Mouse (Mus musculus) A20 (cell line): ENCODE data around the gene Ptpn18.
"Not testable (repeated sequence)": the region's sequence is repeated elsewhere in the genome, so short reads cannot be mapped to it uniquely, and the experiment has no call there.

Source experiments
- DNase-seq: peaks from one replicate; pipeline ENCODE4 v3.0.0-alpha.2; 2011; ENCODE audit warnings: low read depth, low spot score

The Ptpn18 gene

DNA sequence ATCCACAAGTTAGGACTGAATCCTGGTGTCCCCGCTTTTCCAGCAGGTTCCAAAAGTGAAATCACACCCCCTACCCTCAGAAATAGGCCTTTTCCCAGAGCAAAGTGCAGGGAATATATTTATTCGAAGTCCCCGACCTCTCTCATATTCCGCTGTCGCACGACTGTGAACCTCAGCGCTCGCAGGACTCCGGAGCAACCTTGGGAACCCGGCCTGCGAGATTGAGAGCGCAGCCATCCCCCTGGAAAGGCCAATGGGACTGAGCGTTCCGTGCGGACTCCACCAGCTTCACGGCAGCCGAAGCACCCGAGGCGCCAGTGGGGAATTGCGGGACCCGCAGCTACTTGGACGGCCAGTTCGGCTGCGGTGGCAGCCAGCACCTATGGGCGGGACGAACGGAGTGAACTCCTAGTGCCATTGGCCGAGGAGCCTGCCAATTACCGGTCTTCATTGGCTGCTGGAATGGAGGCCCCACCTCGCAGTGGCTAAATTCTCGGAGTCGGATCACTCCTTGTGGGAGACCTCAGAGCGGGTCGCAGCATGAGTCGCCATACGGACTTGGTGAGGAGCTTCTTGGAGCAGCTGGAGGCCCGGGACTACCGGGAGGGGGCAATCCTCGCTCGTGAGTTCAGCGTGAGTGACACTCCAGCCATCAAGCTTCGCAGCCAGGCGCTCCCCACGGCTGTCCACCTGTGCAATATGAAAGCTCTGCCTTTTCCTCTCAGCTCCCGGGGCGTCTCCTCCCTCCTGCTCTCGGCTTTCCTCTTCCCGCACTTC is at the start of gene Ptpn18:
TSS of gene Ptpn18 (plus strand) at position 479 of the 777 bp plus-strand sequence.
- peak; percentile 90 for DNase-seq

DNA sequence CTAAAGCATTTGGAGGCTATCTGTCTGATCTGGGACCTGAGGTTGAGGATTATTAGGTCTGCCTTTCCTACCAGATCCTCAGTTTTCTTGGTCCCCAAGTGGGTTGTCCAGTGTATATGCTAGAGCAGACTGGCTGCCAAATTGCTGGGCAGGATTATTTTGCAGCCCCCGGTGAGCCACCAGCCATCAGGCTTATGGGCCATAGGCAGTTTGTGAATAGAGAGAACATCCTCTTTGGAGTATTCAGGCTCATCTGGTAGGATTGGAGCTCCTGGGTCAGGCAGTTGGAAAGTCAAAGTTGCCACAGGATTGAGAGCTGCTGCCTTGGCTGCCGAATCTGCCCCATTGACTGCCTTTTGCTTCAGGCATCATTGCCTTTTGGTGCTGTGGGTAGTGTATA is 31.1 kb upstream of the Ptpn18 start:
- DNase-seq = no peak

DNA sequence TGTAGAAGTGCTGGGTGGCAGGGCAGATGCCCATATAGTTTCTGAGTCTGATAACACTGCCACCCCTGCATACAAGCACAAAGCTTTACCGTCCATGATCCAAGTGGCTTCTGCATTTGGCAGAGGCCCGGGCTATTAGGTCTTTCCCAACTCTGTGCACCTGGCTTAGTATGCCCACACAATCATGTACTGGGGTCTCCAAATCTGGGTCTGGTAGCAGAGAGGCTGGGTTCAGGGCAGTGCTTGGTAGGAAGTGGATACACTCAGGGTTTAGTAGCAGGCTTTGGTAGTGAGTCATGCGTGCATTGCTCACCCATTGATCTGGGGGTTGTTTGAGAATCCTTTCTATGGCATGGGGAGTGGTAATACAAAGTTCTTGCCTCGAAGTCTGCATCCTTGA is 30.3 kb upstream of the Ptpn18 start:
- no peak for DNase-seq

DNA sequence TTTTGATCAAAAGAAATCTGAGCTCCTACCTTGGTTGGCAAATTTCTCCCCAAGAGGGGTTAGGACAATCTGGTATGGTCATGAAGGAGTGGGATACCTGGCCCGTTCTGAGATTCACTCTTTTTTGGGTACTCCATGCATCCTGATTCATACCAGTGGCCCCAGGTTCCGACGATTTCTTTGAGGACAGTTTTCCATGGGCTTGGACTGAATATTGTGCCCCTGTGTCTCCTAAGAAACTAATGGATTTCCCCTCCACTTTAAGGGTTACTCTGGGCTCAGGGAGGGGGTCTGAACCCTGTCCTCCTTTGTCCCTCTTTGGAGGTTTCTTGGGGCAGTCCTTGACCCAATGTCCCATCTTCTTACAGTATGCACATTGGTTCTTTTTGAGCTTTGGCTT is 28.6 kb upstream of the Ptpn18 start:
- no peak for DNase-seq

DNA sequence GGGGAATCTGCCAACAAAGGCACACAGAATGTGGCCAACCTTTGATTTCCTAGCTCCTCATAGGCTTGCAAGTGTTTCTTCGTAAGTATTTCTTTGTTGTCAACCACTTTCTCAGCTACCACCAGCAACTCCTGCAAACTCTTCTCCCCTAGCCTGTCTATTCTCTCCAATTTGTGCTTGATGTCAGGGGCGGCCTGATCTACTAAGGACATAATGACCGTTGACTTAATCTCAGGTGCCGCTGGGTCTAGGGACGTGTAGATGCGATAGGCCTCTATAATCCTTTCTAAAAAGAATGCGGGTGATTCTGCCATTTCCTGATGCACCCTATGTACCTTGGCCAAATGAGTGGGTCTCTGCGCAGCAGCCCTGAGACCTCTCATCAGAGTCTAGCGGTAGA is 28.1 kb upstream of the Ptpn18 start:
- no peak for DNase-seq

DNA sequence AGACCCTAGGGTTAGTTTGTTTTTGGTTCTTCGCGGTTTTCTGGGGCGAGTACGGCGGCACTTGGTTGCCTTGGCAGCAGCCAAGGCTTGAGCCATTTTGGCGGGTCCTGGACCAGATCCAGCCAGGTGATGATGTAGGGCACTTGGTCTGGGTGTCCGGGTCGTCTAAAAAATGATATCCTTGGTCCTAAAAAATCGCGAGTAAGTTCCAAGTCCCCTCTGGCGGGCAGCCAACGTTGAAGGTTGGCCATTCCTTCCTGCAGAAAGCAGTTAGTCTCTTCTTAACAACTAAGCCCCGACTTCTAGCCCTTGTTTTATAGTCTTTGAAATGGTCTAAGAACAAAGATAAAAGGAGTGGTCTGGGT is 27.2 kb upstream of the Ptpn18 start:
- DNase-seq = no peak

DNA sequence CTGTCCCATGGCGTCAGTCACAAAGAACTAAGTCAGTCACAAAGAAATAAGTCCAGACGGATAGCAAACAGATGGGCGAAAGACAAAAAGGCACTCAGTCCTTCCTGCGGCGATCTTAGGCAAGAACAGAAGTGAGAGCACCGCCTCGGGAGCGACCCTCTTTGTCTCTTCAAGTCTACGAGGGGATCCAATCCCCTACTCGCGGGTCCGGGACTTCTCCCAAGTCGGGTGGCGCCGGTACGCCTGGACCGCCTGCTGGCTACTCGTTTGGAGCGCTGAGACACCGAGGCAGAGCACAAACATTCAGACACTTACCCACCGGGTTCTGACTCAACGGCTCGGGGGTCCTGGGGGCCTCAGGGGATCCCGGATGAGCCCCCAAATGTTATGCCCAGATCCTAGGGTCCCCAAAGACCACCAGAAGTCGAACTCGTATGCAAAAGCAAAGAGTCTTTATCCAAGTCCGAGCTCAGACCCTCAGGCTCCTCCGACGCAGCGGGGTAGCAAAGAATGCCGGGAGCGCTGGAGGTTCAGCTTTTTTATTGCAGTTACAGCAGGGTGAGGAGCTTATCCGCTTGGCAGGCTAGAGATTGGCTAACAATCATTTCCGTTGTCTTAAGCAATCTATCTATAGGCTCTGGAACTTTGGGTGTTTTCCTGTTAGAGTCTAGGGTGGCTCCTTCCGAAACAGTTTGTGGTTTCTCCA is 26.6 kb upstream of the Ptpn18 start:
- DNase-seq = no peak

DNA sequence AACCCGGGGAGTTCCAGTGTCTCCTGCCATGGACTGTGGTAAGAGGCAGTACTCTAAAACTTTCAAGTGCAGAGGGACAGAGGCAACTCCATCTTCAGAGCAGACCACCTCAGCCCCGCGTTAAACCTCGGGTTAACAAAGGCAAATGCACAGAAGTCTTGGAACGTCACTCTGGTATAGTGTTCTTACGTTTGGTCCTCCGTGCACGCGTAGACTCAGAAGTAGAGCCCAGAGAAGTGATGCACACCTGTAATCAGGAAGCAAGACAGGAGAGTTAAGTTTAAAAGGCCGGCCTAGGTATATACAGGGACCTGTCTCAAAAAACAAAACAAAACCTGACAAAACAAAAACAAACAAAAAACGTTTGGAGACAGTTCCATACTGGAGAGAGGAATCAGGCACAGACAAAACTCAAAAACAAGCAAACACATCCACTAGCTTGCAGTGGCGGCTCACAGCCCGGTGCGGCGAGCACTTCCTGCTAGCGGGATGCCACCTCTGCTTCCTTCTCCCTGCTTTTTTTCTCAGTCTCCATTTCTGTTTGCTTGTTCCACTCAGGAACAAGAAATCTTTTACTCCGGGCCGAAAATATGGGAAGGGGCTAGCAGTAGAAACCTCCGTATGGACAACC is 25.6 kb upstream of the Ptpn18 start:
- peak; percentile 47 for DNase-seq

DNA sequence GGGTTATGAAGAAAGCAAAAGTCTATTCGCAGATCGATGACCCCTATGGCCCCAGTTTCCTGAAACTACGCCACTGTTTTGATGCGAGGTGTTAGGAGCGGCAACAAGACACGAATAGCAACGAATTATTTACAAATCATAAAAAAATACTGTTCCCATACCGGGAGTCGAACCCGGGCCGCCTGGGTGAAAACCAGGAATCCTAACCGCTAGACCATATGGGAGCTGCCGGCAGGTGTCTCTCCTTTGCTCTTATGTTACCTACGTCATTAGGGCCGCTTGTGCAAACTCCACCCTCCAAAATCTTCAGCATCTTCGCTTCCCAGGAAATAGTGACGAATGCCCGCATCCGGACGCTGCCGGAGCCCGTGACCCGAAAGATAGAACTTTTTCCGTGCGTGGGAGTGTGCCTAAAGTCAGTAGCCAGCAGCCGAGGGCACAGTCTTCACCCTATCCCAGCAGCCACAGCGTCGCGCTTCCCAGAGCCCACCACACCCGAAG is 24.9 kb upstream of the Ptpn18 start:
- DNase-seq = peak; percentile 88

DNA sequence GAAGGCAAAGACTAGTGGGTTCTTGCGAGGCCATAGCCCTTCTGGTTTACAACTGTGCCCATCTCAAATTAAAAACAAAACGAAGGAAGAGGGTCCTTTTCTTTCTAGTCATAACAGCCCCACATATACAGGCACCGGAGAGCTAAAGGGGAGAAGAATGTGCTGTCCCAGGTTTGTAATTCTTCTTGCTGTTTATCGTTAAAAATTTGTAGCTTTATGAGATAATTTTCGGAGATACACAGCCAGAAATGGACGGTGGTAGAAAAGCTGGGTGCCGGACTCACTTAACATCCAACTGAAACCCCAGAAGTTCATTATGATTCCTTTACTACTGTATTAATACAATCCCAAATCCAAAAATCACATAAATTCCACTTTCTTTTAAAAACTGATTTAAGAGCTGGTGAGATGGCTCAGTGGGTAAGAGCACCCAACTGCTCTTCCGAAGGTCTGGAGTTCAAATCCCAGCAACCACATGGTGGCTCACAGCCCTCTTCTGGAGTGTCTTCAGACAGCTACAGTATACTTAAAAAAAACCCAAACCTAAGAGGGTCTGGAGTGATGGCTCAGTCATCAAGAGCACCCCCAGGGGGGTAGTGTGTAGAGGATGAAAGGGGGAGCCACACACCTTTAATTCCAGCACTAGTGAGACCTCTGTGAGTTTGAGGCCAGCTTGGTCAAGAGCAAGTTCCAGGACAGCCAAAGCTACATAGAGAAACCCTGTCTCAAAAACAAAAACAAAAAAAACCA is 24.0 kb upstream of the Ptpn18 start:
- peak; percentile 45 for DNase-seq

DNA sequence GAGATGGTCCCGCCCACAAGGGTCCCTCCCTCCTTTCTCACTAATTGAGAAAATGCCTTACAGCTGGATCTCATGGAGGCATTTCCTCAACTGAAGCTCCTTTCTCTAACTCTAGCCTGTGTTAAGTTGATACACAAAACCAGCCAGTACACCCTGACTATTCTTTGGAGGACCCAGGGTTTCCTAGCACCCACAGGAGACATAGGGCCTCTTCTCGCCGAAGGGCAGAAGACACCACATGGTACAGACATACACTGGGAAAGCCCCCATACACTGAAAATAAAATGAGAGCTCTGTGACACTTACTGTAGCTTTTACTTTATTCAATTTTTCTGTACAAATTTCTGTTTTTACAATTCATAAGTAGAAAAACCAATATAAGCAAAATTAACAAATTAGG is 23.2 kb upstream of the Ptpn18 start:
- DNase-seq = peak; percentile 30

DNA sequence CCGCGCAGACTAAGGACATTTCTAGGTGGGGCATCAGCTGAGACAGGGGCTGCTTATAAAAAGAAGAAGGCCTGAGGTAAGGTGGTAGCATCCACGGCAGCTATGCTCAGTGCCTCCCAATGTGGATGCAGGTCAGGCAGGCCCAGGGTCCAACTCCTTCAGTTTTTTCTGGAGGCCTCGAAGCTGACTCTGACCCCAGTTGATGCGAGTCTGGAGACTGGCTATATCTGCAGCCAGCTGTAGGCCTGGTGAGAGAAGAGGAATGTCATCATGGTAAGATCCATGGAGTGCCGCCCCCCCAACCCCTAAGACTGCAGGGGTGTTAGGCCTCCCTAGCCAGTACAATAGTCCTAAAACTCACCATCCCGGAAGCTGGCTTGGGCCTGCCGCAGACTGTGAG is 22.2 kb upstream of the Ptpn18 start:
- DNase-seq = not testable (repeated sequence)

DNA sequence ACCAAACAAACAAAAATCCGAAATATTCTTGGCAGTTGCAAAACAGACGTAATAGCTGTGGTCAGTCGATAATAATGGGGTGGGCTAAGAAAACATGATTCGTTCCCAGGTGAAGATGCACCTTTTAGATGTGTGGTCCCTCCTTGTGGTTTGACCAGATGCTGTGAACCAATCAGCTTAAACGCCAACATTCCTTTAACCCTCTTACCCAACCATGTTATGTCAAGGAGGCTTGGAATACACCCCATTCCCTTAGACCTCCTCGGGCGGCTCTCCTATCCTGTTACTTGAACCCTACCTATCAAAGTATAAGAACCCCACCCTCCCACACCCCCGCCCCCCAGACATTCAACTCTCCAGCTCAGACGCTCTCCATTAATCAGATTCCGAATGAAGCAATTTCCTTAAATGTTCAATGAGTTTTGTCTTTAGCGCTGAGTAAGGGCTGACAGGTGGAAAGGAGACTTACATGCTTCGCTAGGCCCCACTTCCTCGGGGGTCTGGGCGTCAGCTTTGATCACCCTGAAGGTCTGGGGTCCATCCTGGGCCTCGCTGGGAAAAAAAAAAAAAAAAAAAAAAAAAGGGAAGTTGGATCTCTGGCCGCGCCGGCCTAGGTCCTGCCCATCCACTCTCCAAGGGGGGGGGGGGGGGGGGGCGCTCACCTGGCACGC is 21.0 kb upstream of the Ptpn18 start:
- DNase-seq = peak; percentile 17

DNA sequence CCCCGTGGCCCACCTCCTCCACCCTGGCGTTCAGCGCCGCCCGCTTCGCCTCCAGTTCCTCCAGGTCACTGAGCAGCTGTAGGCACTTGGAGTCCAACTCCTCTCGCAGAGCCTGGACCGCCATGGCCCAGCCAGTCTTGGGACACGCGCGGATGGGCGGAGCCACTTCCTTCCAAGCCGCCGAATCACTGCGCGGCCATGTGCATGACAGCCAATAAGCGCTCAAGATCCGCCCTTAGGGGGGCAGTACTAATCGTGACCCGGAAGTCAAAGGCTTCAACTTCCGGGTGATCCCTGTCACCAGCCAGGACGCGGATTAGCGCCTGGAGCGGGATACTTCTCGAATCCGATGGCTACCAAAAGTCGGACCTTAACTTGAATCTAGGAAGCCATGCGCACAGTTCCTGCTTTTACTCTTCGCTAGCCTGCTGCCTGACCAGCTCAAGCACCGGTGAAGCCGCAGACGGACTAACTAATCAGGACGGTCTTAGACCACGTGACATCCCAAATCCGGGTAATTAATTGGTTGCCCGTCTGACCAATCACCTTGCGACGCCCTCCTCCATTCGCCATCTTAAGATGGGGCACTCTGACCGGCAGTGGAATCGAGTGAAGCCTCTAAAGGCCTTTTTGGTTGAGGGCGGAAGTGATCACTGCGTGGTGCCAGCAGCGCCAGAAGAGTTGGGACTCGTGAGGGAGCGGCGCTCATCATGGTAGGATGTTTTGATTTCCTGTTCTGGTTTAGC is 20.2 kb upstream of the Ptpn18 start, which contains the start of the genes Ccdc115 and Imp4:
TSS of gene Ccdc115 (minus strand) at position 458 of the 746 bp plus-strand sequence.
TSS of gene Imp4 (plus strand) at position 637 of the 746 bp plus-strand sequence.
- peak; percentile 99 for DNase-seq

DNA sequence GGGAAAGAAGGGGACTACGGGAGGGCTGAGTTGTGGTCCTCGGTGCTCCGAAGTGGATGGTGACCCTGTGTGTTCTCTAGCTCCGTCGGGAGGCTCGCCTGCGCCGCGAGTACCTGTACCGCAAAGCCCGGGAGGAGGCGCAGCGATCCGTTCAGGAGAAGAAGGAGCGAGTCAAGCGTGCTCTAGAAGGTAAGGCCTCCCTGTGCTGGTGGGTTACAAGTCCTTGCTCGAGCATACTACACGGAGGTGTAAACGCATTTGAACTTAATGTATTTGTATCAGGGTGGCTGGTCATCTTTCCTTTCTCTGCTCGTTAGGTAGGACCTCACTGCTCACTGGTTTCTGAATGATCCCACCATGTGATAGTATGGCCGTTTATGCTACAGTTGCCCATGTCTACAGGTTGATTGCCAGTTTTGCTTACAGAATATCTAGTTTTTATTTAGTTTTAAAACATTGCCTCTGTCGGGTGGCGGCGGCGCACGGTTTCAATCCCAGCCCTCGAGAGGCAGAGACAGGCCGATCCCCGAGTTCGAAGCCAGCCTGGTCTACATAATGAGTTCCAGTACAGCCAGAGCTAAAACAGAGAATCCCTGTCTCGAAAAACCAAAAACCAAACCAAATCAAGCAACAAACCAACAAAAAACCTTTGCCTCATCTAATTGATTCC is 19.5 kb upstream of the Ptpn18 start:
- DNase-seq = no peak

DNA sequence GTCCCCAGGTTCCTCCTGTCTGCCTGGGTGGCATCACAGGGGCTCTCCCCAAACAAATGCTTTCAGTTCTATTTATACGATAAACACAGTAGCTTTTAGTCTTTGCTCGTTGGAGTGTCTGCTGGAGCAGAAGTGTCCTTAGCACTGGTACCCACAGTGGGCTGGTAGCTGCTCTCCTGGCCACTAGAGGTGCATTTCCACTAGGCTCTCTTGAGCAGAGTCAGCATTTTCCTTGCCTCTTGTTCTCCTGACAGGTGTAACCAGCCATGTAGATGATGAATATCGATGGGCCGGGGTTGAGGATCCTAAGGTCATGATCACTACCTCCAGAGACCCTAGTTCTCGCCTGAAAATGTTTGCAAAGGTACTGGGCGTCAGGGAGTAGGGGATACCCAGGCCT is 16.4 kb upstream of the Ptpn18 start:
- no peak for DNase-seq

DNA sequence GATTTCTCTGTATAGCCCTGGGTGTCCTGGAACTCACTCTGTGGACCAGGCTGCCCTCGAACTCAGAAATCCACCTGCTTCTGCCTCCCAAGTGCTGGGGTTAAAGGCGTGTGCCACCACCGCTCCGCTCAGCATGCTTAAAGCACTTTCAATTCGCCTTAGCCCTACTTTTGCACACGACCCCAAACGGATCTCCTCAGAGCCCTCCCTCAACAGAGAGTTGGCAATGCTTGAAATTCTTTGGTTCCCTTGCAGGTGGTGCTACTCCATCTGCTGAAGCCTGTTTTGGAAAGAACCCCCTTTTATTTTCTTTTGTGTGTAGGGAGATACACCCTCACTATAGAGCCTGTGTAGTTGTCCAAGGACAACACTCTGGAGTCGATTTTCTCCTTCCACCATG is 1.1 kb upstream of the Ptpn18 start:
- peak; percentile 47 for DNase-seq

DNA sequence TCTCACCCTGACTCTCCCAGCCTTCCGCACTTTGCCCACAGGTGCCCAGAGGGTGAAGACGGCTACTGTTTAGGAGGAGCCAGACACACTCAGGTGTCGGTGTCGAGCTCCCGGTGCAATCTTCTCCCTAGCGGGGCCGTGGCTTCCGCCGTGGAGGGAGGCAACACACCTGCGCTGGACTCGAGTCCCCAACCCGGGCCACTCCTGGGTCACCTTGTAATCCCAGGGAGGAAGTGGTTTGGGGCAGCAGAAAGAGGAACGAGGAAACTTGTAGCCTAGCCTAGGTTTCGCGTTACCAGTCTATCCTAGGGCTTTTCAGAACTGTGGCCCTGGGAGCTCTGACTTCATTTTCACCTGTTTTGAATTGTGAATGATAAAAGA is 489 bp downstream of the Ptpn18 start:
- DNase-seq = peak; percentile 62

DNA sequence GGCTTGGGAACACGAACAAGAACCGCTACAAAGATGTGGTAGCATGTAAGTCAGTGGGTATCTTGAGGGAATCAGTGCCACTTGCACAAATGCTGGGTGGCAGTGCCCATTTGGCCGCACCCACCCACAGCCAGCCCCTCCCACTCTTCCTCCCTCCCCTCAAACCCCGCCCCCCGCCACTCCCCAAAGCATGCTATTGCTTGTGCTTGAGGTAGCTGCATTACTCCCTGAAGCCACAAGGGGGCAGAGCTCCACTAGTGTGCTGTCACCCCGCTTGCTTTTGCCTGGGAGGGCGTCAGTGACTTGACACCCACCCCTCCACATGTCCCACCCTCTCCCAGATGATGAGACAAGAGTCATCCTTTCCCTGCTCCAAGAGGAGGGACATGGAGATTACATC is 3.2 kb downstream of the Ptpn18 start:
- peak; percentile 89 for DNase-seq

DNA sequence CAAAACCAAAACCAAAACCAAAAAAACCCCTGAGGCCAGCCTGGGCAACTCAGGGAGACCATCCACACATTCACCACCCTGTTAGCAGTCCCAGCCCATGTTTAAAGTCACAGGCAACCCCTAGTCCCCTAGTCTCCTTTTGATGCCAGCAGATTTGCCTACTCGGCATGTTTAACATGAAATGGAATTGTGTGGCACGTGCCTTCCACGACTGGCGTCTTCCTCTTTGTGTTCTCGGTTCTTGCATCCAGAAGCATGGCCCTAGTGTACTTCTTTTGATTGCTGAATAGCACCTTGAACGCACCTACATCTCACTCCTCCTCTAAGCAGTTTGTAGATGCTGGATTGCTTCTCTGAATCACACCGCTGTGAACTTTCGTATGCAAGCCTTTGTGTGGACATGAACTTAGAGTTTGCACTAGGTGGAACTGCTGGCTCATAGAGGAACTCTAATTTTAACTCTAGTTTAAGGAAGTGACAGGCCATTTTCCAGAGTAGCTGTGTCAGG is 4.8 kb downstream of the Ptpn18 start:
- peak; percentile 72 for DNase-seq
